Mouse (Mus musculus) thymus, adult 18-20 months (tissue): ENCODE results near the gene Spock1.

Experiments used
- DNase-seq, 2 experiments: peaks; one replicate each; pipeline ENCODE4 v3.0.0; 2022; ENCODE audit warnings: mixed read lengths in 2 of 2

Spock1 gene

DNA sequence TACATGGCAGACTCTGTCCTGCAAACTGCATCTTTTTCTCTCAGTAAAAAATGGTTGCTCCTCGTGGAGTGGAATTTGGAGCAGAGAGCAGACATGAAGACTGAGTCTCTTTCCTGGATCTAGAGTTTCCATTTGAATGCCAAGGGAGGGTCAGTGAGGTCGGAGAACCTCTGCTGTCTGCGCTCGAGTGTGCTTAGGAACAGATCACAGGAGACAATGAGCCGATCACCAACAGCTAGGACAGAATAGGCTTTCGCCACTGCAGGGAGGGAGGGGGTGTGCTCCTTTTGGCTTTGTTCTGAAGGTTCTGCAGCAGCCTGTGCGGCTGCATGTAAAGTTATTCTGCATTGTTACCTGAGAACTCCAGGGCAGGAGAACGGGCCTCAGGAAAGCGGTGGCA lies 49.6 kb downstream of the Spock1 start:
- no peak for DNase-seq

GRCm38 (mm10) chr13:57857016-57857415 lies 51.1 kb downstream of the Spock1 start:
- no peak for DNase-seq

GRCm38 (mm10) chr13:57856311-57856853 lies 51.8 kb downstream of the Spock1 start:
- DNase-seq = no peak

DNA sequence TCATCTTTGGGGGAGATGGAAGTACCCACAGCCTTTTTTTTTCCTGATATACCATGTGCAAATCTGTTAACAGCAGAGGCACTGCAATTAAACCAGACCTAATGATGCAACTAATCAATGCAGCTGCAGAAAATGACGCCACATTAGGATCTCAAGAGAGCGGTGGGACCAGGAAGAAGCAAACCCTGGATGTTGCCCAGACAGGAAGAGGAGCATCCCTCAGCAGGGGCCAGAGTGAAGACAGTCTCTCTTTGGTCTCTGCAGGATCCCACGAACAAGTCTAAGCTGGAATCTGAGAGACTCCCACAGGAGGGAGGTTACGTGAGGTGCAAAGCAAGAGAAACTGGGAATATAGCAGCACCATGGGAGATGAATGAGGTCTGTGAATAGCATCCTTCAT lies 52.4 kb downstream of the Spock1 start:
- DNase-seq = no peak

GRCm38 (mm10) chr13:57854416-57854815 lies 53.7 kb downstream of the Spock1 start:
- no peak for DNase-seq

- DNase-seq = no peak
These were observed 54.5 kb downstream of the Spock1 start for GRCm38 (mm10) chr13:57853621-57854020.

- DNase-seq = no peak
These were observed 55.0 kb downstream of the Spock1 start for GRCm38 (mm10) chr13:57853156-57853555.

DNA sequence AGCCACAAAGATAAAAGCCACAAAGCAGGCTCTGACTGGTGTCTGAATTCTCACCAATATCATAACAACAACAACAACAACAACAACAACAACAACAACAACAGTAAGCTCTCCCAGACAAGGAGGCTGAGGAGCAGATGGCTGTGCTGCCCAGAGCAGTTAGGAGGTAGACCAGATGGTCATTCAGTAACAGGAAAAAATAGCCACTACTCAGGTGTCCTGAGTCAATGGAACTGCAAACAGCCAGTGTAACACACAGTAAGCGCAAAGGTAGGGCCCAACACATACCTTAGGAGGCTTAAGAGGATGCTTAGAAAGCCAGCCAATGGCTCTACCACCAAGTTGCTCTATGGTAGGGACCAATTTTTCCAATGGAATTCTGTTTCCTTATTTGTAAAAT lies 59.2 kb downstream of the Spock1 start:
- DNase-seq = no peak

GRCm38 (mm10) chr13:57847101-57847500 lies 61.0 kb downstream of the Spock1 start:
- DNase-seq = no peak

DNA sequence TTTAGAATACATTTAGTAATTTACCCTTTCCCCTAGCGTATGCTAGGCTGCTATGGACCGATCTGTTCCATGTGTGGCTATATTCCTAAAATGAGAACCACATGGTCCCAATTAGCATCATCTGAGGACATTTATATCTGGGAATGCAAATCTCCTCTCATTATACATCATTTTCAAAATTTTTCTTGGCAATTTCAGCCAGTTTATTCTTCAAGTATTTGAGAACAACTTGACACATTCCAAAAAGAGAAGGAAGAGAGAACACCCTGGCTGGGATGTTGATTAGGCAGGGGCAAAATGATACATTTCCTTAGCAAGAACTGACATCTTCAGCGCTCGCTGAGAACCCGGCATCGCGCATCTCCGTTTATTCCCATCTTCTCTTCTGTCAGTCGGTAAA lies 61.7 kb downstream of the Spock1 start:
- DNase-seq = no peak

GRCm38 (mm10) chr13:57841141-57841848 lies 66.8 kb downstream of the Spock1 start:
- no peak for DNase-seq

GRCm38 (mm10) chr13:57837691-57838437 lies 70.3 kb downstream of the Spock1 start:
- no peak for DNase-seq

- no peak for DNase-seq
These were observed 76.6 kb downstream of the Spock1 start for GRCm38 (mm10) chr13:57831374-57832163.

DNA sequence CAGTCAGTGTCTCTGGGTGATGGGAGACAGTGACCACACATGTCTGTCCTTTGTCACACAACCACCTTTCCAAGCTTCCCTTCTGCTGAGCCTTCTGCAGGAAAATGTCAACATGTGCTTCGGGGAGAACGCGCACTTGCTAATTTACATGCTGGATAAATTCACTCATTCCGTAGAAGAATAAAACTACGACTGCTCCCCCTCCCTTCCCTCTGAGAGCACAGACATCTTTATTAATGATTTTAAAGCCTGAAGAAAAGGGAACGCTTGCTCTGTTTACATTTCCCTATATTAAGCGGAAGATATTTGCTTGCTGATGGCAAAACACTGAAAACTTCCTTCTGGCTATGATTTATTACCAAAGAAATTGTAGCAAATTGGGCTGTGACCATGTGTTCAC lies 77.2 kb downstream of the Spock1 start:
- no peak for DNase-seq

- DNase-seq = no peak
These were observed 78.0 kb downstream of the Spock1 start for GRCm38 (mm10) chr13:57830091-57830490.

GRCm38 (mm10) chr13:57816276-57816675 lies 91.9 kb downstream of the Spock1 start:
- no peak for DNase-seq

DNA sequence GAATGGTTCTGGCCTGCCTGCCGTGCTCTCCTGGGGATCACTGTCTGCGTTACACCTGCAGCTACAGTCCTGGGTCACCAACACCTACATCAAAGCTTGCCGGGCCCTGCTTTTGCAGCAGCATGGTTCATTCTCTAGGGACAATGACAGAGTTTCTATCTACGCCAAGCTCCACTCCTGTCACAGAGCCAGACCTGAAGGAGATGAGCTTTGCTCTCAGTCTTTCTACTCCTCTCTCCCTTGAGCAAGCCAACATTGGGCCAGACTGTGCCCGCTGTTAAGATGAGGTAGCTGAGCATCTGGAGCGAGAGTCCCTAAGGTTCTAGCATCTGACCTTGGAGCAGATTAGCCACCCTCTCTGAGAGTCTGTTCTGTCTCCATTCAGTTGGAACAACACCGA lies 95.5 kb downstream of the Spock1 start:
- DNase-seq = no peak

DNA sequence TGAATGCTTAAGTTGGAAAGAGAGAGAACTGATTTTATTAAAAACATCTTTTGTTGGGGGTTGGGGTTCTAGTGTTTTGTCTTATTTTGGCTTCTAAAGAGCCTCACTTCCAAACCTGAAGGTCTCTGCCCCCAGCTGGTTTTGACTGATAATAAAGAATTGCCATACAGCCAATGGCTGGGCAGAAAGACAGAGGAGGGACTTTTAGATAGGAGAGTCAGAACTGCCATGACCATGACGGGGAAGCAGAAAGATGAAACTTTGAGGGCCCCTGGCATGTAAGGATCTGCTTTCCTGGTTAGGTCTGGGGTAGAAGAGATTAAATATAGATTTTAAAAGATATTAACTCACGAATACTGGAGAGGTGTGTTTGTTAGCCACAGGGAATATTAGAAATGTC lies 96.9 kb downstream of the Spock1 start:
- DNase-seq = no peak

DNA sequence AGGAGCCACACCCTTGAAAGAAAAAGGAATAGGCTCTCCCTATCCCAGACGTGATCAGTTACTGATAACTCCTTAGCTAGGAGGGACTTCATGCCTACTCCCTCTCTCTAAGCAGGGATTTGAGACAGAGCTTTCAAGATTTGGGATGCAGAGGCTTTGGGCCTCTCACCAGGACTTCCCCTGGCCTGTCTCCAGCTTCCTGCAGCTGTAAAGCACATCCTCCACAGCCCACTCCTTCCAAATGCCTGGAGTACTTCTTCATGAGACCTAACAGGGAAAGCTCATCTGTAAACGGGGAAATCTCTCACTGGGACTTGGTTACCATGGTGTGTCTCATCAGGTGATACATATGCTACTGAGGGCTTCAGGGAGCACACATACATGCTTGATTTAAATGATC lies 97.3 kb downstream of the Spock1 start:
- no peak for DNase-seq

DNA sequence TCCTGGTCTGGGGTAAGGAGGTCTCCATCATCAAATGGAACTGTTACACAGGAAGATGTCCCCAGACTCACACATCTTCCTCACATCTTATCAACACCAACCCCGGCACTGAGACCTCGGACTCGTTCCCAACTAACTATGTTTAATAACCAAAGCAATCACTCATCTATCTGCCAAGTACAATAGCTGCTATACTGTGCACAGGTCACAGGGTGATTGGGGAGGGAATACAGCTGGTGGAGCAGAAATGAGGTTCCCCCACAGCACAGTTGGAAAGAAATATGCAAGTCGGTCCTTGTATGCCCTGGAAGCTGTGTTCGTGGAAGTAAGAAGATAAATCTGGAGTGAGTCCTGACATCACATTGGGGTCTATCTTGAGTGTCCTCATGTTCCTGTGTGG lies 98.0 kb downstream of the Spock1 start:
- no peak for DNase-seq

DNA sequence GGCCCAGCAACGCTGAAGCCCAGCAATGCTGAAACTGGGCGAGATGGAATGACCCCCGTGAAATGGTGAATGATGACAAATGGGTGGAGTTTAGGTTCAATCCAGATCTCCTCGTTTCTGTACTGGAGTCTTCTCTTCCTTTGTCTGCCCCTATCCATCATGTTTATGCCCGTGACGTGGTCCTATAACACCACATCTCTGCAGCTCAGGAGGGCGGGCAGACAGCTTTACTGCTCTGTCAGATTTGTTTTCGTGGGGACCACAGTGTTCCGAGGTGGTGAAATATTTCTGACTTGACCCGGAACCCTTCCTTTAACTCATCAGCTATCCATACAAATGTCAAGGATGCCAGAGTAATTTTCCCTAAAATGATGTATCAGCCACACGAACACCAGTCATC lies 98.5 kb downstream of the Spock1 start:
- no peak for DNase-seq

- no peak for DNase-seq
These were observed 101.3 kb downstream of the Spock1 start for GRCm38 (mm10) chr13:57806816-57807215.

DNA sequence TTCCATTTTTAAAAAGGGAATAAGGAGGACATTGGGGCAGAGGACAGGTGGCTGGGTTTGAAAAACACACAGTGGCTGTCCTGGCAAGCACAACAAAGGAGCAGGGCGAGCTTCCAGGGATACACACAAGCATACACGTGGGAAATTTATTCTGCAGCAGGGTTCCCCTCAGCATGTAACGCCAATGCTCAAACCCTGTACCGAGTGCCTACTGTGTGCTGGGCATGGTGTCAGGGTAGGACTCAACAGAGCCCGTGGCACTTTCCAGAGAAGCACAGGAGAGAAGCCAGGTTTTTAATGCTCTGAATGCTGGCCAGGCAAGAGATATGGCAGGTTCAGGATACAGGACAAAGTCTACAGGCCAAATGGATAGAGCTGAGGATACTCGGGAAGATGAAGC lies 101.8 kb downstream of the Spock1 start:
- DNase-seq = no peak
